Mouse (Mus musculus): ENCODE data around the gene Nlrp9c.
"Not testable (repeated sequence)": the region's sequence is repeated elsewhere in the genome, so short reads cannot be mapped to it uniquely, and the experiment has no call there.

The Nlrp9c gene

GRCm38 (mm10) chr7:26403600-26403999 lies at the start of gene Nlrp9c:
Gene Nlrp9c, minus strand, starts transcription at chr7:26403700.
- not testable (repeated sequence) for DNase-seq (ENCODE audit: extremely low spot score)

GRCm38 (mm10) chr7:26434813-26435212 lies 31.3 kb upstream of the Nlrp9c start, which contains the start of gene Nlrp4a:
Gene Nlrp4a, plus strand, starts transcription at chr7:26435113.
- DNase-seq (ENCODE audit: extremely low spot score): no peak

- DNase-seq (ENCODE audit: extremely low spot score): not testable (repeated sequence)
Observed at GRCm38 (mm10) chr7:26391811-26392210, 11.7 kb downstream of the Nlrp9c start.

- DNase-seq (ENCODE audit: extremely low spot score): not testable (repeated sequence)
Observed at GRCm38 (mm10) chr7:26391137-26391536, 12.4 kb downstream of the Nlrp9c start.

- DNase-seq (ENCODE audit: extremely low spot score): not testable (repeated sequence)
Observed at GRCm38 (mm10) chr7:26386691-26387090, 16.8 kb downstream of the Nlrp9c start.

- DNase-seq (ENCODE audit: extremely low spot score): no peak
Observed at GRCm38 (mm10) chr7:26380807-26381206, 22.7 kb downstream of the Nlrp9c start.

- DNase-seq (ENCODE audit: extremely low spot score): not testable (repeated sequence)
Observed at GRCm38 (mm10) chr7:26373221-26373620, 30.3 kb downstream of the Nlrp9c start.

GRCm38 (mm10) chr7:26356719-26357118 lies 46.8 kb downstream of the Nlrp9c start:
- DNase-seq (ENCODE audit: extremely low spot score): not testable (repeated sequence)

GRCm38 (mm10) chr7:26352258-26352657 lies 51.2 kb downstream of the Nlrp9c start:
- not testable (repeated sequence) for DNase-seq (ENCODE audit: extremely low spot score)

- not testable (repeated sequence) for DNase-seq (ENCODE audit: extremely low spot score)
Observed at GRCm38 (mm10) chr7:26350177-26350576, 53.3 kb downstream of the Nlrp9c start.

GRCm38 (mm10) chr7:26320361-26320760 lies 83.1 kb downstream of the Nlrp9c start:
- not testable (repeated sequence) for DNase-seq (ENCODE audit: extremely low spot score)

GRCm38 (mm10) chr7:26315809-26316208 lies 87.7 kb downstream of the Nlrp9c start:
- not testable (repeated sequence) for DNase-seq (ENCODE audit: extremely low spot score)

GRCm38 (mm10) chr7:26315194-26315593 lies 88.3 kb downstream of the Nlrp9c start:
- not testable (repeated sequence) for DNase-seq (ENCODE audit: extremely low spot score)

GRCm38 (mm10) chr7:26311786-26312185 lies 91.7 kb downstream of the Nlrp9c start:
- not testable (repeated sequence) for DNase-seq (ENCODE audit: extremely low spot score)

- not testable (repeated sequence) for DNase-seq (ENCODE audit: extremely low spot score)
Observed at GRCm38 (mm10) chr7:26306926-26307325, 96.6 kb downstream of the Nlrp9c start, which contains the start of gene Cyp2a4. Gene Cyp2a4, plus strand, starts transcription at chr7:26307169.

GRCm38 (mm10) chr7:26303429-26304166 lies 99.9 kb downstream of the Nlrp9c start:
- DNase-seq (ENCODE audit: extremely low spot score): not testable (repeated sequence)

Measured in embryo, embryonic 9.5 days (tissue).